Mouse (Mus musculus): ENCODE measurements at regions not wholly inside any gene's neighbourhood (a gene's known extent, or its start where the extent isn't known, plus 50 kb on each side); places are given as distances from the start of the nearest gene placed in this dataset.
"Not testable (repeated sequence)": the region's sequence is repeated elsewhere in the genome, so short reads cannot be mapped to it uniquely, and the experiment has no call there.

DNA sequence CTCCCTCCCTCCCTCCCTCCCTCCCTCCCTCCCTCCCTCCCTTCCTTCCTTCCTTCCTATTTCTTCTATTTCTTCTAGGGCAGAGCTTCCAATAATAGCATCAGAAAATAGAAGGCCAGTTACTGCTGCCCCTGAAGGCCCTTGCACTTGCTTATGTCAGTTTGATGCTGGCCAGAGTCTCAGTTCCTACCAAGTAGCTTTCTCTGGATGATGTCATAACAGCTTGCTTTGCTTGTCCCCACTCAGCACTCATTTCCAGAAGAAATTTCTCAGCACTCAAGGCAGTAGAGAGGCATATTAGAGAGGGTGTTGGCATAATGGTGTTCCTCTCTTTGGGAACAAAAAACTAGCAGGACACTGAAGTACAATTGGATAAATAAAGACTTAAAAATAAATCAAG lies 811.6 kb upstream of the 4930444P10Rik start:
- DNase-seq (ENCODE audit: low spot score in 2 of 2) = no peak

DNA sequence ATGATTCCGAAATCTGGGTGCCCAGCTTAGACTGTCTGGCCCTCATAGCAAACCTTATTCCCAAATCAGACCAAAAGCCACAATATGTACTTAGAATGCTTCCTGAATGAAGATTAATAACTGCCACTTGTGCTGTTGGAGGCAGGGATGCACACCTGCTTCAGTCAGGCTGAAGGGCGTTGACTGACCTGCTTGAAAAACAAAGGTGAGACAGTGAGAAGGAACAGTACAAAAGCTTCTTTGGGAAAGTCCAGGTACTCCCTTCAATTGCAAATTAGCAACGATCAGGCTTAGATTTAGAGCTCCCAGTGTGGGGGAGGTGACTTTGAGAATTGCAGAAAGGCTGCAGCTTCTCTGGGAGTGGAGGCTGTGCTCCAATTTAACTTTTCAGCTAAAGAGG lies 775.3 kb upstream of the 4930444P10Rik start:
- DNase-seq (ENCODE audit: low spot score in 2 of 2) = not testable (repeated sequence)

- DNase-seq (ENCODE audit: low spot score in 2 of 2) = not testable (repeated sequence)
Measured at GRCm38 (mm10) chr1:16867086-16867835, 774.1 kb upstream of the 4930444P10Rik start.

DNA sequence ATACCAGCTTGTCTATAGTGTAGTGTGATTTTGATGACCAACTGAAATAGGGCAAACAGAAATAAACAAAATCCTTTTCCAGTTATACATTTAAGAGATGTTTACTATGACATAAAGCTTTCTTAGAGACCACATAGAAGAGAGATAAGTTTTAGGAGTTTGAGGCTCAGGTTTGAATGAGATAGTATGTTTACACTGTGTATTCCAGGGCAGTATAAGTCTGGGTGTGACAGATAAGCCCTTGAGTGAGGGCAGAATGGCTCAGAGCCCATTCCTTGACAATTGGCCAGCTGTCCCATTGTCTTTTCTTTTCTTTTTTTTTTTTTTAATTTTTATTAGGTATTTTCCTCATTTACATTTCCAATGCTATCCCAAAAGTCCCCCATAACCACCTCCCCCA lies 744.0 kb upstream of the 4930444P10Rik start:
- DNase-seq (ENCODE audit: low spot score in 2 of 2) = no peak

GRCm38 (mm10) chr1:16824709-16825108 lies 731.6 kb upstream of the 4930444P10Rik start:
- not testable (repeated sequence) for DNase-seq (ENCODE audit: low spot score in 2 of 2)

GRCm38 (mm10) chr1:16824057-16824456 lies 730.9 kb upstream of the 4930444P10Rik start:
- no peak for DNase-seq (ENCODE audit: low spot score in 2 of 2)

DNA sequence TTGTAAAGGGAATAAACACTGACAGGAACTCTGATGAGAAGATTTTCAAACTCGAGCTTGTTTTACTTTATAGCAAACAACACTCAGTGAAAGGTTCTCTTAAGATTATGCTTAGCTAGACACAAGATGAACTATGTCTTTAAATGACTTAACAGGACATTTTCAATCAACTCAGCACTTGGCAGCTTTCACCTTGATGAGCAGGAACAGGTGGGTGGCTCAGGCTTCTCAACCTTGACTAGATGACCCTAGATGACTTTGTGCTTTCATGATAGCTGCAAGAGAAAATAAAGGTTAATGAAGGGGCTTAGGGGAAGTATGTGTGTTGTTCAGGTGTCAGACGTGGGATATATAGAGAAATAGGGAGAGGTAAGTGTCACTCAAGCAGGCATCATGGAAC lies 728.1 kb upstream of the 4930444P10Rik start:
- no peak for DNase-seq (ENCODE audit: low spot score in 2 of 2)

- peak; percentile 58 to 72 for DNase-seq (ENCODE audit: low spot score in 2 of 2)
Measured at GRCm38 (mm10) chr1:16816572-16816971, 723.4 kb upstream of the 4930444P10Rik start.

DNA sequence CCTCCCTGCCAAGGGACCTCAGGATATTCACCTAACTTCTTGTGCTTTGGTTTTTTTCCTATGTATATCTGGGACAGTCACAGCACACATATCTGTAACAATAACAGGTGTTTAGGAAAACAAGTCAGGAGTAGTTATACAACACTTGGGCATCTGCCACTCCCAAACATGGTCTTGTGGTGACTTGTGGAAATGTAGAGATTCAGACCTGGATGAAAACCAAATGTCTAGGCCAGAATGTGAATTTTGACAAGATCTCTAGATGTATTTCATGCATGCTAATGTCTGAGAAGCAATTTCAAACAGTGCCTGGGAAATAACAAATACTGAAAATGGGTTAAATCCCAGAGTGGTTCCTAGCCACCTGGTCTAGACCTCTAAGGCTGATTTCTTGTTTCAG lies 722.6 kb upstream of the 4930444P10Rik start:
- no peak for DNase-seq (ENCODE audit: low spot score in 2 of 2)

DNA sequence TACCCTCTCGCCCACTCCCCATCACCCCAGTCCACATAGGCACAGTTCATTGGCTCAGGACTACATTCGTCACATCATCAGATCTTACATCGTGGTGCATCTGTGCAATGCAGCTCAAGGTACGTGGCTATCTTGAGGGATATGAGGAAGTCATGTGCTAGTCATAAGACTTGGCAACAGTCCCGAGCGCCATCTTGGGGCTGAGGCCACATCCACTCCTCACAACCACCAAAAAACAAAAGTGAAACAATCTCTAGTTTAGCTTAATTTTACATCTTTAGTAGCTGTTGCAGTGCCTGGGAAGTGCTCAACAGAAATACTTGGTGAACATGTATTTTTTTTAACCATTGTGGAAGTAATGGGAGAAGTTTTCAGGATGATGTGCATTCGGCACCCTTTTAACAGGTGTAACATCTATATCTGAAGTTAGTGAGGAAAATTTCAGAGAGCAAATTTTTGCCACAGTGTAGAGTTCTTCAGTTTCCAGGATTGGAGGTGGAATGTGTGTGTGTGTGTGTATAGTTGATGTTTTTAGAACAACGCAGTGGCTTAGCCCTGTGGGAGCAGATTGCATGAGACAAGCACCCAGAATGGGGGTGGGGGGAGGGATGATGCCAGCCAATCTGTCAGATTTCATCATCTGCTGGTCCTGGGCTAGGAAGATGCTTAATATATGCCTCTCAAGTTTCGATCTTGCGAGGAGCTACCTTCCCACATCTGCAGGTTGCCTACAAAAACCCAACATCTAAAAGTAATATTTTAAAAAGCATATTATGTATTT lies 716.4 kb upstream of the 4930444P10Rik start:
- peak in 1 of 2 experiments; percentile 56 for DNase-seq (ENCODE audit: low spot score in 2 of 2)

DNA sequence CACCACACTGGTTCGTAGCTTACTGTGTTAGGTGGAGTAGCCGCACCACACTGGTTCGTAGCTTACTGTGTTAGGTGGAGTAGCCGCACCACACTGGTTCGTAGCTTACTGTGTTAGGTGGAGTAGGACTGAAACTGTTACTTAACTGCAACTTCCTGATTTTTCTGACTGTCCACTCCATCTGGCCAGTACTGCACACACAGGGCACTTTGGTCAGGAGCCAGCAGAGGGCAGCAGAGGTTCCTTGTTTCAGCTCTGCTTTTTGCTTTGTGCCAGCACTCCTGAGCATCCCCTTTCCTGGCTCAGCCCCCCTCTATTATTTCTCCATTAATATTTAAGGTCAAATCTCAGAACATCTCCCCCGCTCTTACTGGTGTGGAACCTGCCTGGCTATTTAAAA lies 705.2 kb upstream of the 4930444P10Rik start:
- peak; percentile 76 to 81 for DNase-seq (ENCODE audit: low spot score in 2 of 2)

DNA sequence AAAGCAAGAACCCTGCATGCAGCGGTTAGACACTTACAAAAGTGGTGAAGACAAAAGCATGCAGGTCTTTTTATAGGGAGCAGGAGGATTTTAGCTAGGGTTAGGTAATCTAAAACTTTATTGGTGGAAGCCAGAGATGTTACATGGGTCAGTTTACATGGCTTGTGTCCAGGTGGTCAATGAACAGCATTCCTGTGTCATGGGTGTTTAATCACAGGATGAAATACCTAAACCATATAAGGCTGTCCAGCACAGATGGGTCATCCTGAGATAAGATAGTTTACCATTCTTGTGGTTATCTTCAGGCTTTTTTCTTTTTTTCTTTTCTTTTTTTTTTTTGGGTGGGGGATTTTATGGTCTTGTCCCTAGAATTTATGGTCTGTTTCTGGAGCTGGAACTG lies 703.3 kb upstream of the 4930444P10Rik start:
- no peak for DNase-seq (ENCODE audit: low spot score in 2 of 2)

GRCm38 (mm10) chr1:16790733-16791309 lies 697.7 kb upstream of the 4930444P10Rik start:
- DNase-seq (ENCODE audit: low spot score in 2 of 2) = no peak

GRCm38 (mm10) chr1:16779791-16780190 lies 686.7 kb upstream of the 4930444P10Rik start:
- no peak for DNase-seq (ENCODE audit: low spot score in 2 of 2)

DNA sequence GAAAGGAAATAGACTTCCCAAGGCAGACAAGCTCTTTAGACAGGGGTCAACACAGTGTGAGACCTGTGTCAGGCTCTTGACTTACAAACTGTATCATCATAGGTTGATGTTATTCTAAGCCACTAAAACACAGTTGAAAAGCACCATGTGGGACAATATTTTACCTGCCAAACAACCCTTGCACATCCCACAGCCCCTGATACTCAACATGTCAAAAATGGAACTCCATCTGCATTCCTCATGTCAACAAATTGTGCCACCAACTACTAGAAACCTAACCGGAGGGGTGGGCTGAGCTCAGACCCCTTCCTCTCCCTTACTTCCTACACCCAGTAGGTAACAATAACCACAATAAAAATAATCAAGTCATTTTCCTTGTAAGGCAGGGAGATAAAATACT lies 667.8 kb upstream of the 4930444P10Rik start:
- DNase-seq (ENCODE audit: low spot score in 2 of 2) = peak in 1 of 2 experiments; percentile 60
